Mouse (Mus musculus): ENCODE results near the gene Vps4a.

DNA sequence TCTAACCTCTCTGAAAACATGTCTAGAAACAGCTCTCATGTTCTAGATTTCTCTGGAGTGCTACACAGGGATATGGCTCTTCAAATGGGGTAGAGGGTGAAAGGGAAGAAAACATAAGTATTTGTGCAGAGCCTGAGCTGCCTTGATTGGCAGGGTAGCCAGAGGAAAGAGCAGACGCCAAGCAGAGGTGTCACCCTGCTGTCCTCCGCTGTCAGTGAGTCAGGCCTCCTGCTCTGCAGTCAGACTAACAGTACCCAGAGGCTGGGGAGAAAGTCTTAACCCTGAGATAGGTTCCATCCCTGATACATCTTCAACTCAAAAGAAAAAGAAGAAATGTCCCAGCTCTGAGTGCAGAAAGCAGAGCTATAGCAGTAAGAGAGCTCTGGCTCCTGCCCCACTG, 18.4 kb upstream of the Vps4a start:
- no peak for TF ChIP-seq CTCF (IDR thresholded peaks at IDR 0.05; ENCODE audit: borderline replicate concordance, insufficient read depth, low read depth, low read length)
- TF ChIP-seq POLR2A (IDR thresholded peaks at IDR 0.05; ENCODE audit: borderline replicate concordance, insufficient read depth, low read length), result no peak
